Mouse (Mus musculus) adipocyte (in vitro differentiated cells): ENCODE measurements at regions not wholly inside any gene's neighbourhood (a gene's known extent, or its start where the extent isn't known, plus 50 kb on each side); places are given as distances from the start of the nearest gene placed in this dataset.
A peak's percentile ranks its signal among the peaks of the same experiment; 100 is the strongest.

Experiments used
- DNase-seq: peaks from one replicate; pipeline ENCODE4 v3.0.0-alpha.2; 2016; ENCODE audit warnings: low spot score

GRCm38 (mm10) chr1:143881192-143881591, 104.1 kb downstream of the Uchl5 start:
- no peak for DNase-seq

- DNase-seq = no peak
Observed at GRCm38 (mm10) chr1:143879622-143880021, 102.5 kb downstream of the Uchl5 start.

GRCm38 (mm10) chr1:143878266-143878665, 101.2 kb downstream of the Uchl5 start:
- DNase-seq = peak; percentile 31

GRCm38 (mm10) chr1:143860319-143860718, 83.2 kb downstream of the Uchl5 start:
- no peak for DNase-seq

GRCm38 (mm10) chr1:143858532-143858931, 81.5 kb downstream of the Uchl5 start:
- DNase-seq = no peak
